Mouse (Mus musculus): ENCODE results near the gene Pcsk2. TPM values are rescaled to one million over a fixed set of nuclear protein-coding genes. Genes with fewer than 3 reads are reported as not detected.

Gene Pcsk2
- 0.03 and 0.06 TPM in 2 replicates for polyA plus RNA-seq (2015; fragmentation: Nextera tagmentation; extraction: Ambion mirVana)

- H3K4me1 ChIP-seq (replicated peaks): no peaks in the 10 kb centered on the region
- H3K4me2 ChIP-seq: peak within 1 kb of the TSS; percentile 53
- no peak for DNase-seq
- H3K9ac ChIP-seq: no peak within 1 kb of the TSS
- WGBS (ENCODE audit: insufficient replicate concordance): 2% methylated on average over 43 of the region's 51 CpGs
- no peaks in the 10 kb centered on the region for H3K36me3 ChIP-seq
- peak; percentile 45; the same call in 1 of the 2 replicates for ATAC-seq (ENCODE audit: low read depth)
- H3K27me3 ChIP-seq: peaks cover 54% of the 10 kb centered on the region
- H3K9me3 ChIP-seq (replicated peaks): no peaks in the 10 kb centered on the region
- H3K27ac ChIP-seq: no peak within 1 kb of the TSS
- peak within 1 kb of the TSS; percentile 35 for H3K4me3 ChIP-seq (replicated peaks)
Measured at GRCm38 (mm10) chr2:143545758-143546246, at the start of gene Pcsk2. Gene Pcsk2 (plus strand): TSS chr2:143546156.

DNA sequence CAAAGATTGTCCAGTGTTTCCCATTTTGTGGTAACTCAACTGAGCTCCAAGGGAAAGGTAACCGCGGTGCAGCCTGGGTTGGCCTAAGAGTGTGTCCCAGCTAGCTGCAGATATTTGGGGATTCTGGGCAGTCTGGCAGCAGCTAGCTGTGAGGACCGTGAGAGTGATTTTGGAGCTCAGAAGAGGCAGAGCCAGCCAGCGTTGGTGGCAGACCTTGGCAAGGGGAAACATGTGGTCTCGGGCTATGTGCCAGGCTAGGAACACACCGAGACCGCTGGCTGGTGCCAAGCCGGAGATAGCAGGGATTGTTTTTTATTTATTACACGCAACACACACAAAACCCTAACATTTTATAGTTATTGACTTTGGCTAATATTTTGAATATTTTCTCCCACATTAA is 45.1 kb upstream of the Pcsk2 start:
- DNase-seq (no peak), ATAC-seq (ENCODE audit: low read depth) (no peak)
- Histone ChIP-seq H3K9me3 (replicated peaks) (no peaks in the 10 kb centered on the region), H3K36me3 (no peaks in the 10 kb centered on the region), H3K4me1 (replicated peaks) (no peaks in the 10 kb centered on the region), H3K4me2 (no peak overlapping the region), H3K27ac (no peak overlapping the region), H3K27me3 (no peaks in the 10 kb centered on the region), H3K9ac (no peak overlapping the region), H3K4me3 (replicated peaks) (no peak overlapping the region)
- WGBS (ENCODE audit: insufficient replicate concordance): 79% methylated on average over 9 of the region's 9 CpGs

GRCm38 (mm10) chr2:143501760-143502159 is 44.2 kb upstream of the Pcsk2 start:
- no peak for ATAC-seq (ENCODE audit: low read depth)
- Histone ChIP-seq H3K4me3 (replicated peaks) (no peak overlapping the region), H3K4me2 (no peak overlapping the region), H3K4me1 (replicated peaks) (no peaks in the 10 kb centered on the region), H3K27me3 (no peaks in the 10 kb centered on the region), H3K27ac (no peak overlapping the region), H3K36me3 (no peaks in the 10 kb centered on the region), H3K9me3 (replicated peaks) (no peaks in the 10 kb centered on the region), H3K9ac (no peak overlapping the region)
- DNase-seq: no peak
- WGBS (ENCODE audit: insufficient replicate concordance): 27% methylated on average over 5 of the region's 5 CpGs

DNA sequence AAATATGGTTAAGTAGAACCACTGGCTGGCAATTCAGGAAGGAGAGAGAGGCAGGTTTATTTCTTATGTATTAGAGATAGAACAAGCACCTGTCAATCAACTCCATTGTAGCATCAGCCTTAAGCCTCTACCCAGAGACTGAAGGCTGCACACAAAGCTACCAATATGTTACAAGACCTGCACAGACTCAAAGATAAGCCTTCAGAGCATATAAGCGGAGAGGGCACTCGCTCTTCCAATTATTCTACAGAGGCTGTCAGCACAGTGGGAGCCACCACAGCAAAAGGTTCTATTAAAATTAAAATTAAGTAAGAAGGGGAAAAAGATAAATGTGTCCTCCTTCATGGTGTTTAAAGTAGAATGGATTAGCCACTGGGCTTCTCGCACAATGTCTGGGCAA is 43.8 kb upstream of the Pcsk2 start:
- Histone ChIP-seq H3K4me1 (replicated peaks) (no peaks in the 10 kb centered on the region), H3K9me3 (replicated peaks) (no peaks in the 10 kb centered on the region), H3K4me2 (no peak overlapping the region), H3K27ac (no peak overlapping the region), H3K9ac (no peak overlapping the region), H3K4me3 (replicated peaks) (no peak overlapping the region), H3K27me3 (no peaks in the 10 kb centered on the region), H3K36me3 (no peaks in the 10 kb centered on the region)
- no peak for DNase-seq
- 69% methylated on average over 3 of the region's 3 CpGs for WGBS (ENCODE audit: insufficient replicate concordance)
- ATAC-seq (ENCODE audit: low read depth): no peak

DNA sequence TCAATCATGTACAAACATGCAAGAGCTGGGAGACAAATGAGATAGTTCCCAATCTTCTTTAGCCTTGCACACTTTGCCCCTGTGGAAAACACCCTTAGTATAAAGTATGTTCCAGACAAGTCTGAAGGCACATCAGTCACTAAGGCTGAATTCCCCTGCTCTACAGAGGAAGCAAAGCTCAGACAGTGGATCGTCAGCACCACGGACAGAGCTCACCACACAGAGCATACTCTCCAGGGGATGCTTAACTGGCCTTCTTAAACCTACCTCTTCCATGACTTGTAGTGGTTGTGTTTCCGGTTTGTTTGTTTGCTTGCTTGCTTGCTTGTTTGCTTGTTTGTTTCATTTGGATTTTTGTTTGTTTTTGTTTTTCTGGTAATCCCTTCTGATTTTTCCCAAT is 9.5 kb upstream of the Pcsk2 start:
- H3K9ac ChIP-seq: no peak overlapping the region
- no peaks in the 10 kb centered on the region for H3K27me3 ChIP-seq
- 12% methylated on average over 3 of the region's 3 CpGs for WGBS (ENCODE audit: insufficient replicate concordance)
- no peak for DNase-seq
- no peak overlapping the region for H3K27ac ChIP-seq
- H3K4me2 ChIP-seq: no peak overlapping the region
- H3K4me3 ChIP-seq (replicated peaks): no peak overlapping the region
- H3K9me3 ChIP-seq (replicated peaks): no peaks in the 10 kb centered on the region
- no peaks in the 10 kb centered on the region for H3K4me1 ChIP-seq (replicated peaks)
- no peaks in the 10 kb centered on the region for H3K36me3 ChIP-seq
- no peak for ATAC-seq (ENCODE audit: low read depth)

GRCm38 (mm10) chr2:143545299-143545751 is 631 bp upstream of the Pcsk2 start:
- H3K4me2 ChIP-seq: peak overlapping the region; percentile 53
- no peak overlapping the region for H3K27ac ChIP-seq
- 1% methylated on average over 7 of the region's 7 CpGs for WGBS (ENCODE audit: insufficient replicate concordance)
- H3K27me3 ChIP-seq: peaks cover 54% of the 10 kb centered on the region
- H3K4me3 ChIP-seq (replicated peaks): peak overlapping the region; percentile 35
- H3K4me1 ChIP-seq (replicated peaks): no peaks in the 10 kb centered on the region
- no peak overlapping the region for H3K9ac ChIP-seq
- no peaks in the 10 kb centered on the region for H3K9me3 ChIP-seq (replicated peaks)
- DNase-seq: no peak
- no peaks in the 10 kb centered on the region for H3K36me3 ChIP-seq
- no peak for ATAC-seq (ENCODE audit: low read depth)

- Histone ChIP-seq H3K36me3 (no peaks in the 10 kb centered on the region), H3K4me3 (replicated peaks) (no peak overlapping the region; the same call in 1 of the 2 replicates), H3K4me2 (peak overlapping the region; percentile 53), H3K9ac (no peak overlapping the region), H3K27me3 (peaks cover 54% of the 10 kb centered on the region), H3K27ac (no peak overlapping the region), H3K9me3 (replicated peaks) (no peaks in the 10 kb centered on the region), H3K4me1 (replicated peaks) (no peaks in the 10 kb centered on the region)
- ATAC-seq (ENCODE audit: low read depth) (no peak), DNase-seq (no peak)
- WGBS (ENCODE audit: insufficient replicate concordance): 3% methylated on average over 33 of the region's 33 CpGs
Measured at GRCm38 (mm10) chr2:143546412-143547211, 656 bp downstream of the Pcsk2 start.

DNA sequence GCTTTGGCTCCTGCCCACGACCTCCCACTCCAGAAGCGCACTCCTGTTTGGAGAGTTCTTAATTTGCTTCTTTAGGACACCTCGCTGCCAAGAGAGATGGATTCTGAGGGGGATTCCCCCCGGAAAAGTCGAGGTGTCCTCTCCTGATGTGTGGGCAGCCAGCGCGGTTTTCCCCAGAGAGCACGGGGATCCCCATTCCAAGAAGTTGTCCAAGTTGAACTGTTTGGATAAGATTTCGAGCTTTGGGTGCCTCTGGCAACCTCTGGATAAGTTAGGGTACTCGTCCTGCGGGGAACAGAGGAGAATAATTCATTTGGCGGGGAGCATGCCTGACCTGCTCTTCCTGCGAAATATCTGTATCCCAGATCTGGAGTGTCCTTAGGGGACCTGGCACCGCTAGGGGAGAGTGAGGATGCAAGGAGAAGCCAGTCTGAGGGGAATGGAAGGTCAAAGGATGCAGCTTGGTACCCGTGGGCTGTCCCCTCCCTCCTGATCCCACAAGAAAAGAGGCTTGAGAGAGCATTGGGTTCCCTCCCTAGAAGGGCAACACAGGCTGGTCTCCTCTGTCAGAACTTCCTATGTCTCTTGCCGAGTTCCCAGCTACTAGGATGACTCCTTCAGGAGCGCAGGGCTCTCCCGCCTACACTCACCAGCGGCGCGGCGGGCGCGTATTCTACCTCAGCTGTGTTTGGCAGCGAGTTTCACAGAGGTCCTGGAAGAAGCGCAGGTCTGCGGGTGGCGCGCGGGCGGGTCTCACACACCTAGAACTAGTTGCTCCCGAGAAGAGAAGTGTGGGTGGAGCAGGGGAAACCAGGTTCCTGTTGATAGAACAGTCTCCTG is 1.5 kb downstream of the Pcsk2 start:
- ATAC-seq (ENCODE audit: low read depth): no peak
- Histone ChIP-seq H3K4me1 (replicated peaks) (no peaks in the 10 kb centered on the region), H3K27ac (no peak overlapping the region), H3K4me2 (no peak overlapping the region), H3K9me3 (replicated peaks) (no peaks in the 10 kb centered on the region), H3K27me3 (peaks cover 54% of the 10 kb centered on the region), H3K9ac (no peak overlapping the region), H3K36me3 (no peaks in the 10 kb centered on the region), H3K4me3 (replicated peaks) (no peak overlapping the region)
- DNase-seq: no peak
- 2% methylated on average over 32 of the region's 32 CpGs for WGBS (ENCODE audit: insufficient replicate concordance)

DNA sequence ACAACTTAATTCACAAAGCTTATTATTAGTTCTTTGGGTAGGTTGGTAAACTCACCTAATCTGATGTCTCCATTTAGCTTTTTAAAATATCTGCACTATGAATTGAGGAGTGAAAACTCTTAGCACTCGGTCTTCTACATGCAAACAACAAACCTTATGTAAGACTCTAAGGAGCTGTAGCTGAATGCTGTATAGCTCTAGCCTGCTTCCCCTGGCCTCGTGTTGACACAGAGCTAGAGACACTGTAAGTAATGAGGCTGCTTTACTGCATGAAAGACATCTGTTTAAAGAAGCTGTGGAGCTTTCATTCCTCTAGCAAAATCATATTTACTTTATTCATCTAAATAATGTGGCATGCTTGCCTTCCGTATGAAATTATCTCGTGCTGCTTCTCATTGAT is 14.4 kb downstream of the Pcsk2 start:
- 52% methylated on average over 4 of the region's 4 CpGs for WGBS (ENCODE audit: insufficient replicate concordance)
- H3K27me3 ChIP-seq: no peaks in the 10 kb centered on the region
- H3K4me3 ChIP-seq (replicated peaks): no peak overlapping the region
- ATAC-seq (ENCODE audit: low read depth) (no peak), DNase-seq (no peak)
- H3K9ac ChIP-seq: no peak overlapping the region
- H3K9me3 ChIP-seq (replicated peaks): peaks cover 4% of the 10 kb centered on the region; the same call in 1 of the 2 replicates
- no peaks in the 10 kb centered on the region for H3K4me1 ChIP-seq (replicated peaks)
- no peak overlapping the region for H3K4me2 ChIP-seq
- no peaks in the 10 kb centered on the region for H3K36me3 ChIP-seq
- H3K27ac ChIP-seq: no peak overlapping the region

- WGBS (ENCODE audit: insufficient replicate concordance): 32% methylated on average over 2 of the region's 2 CpGs
- H3K36me3 ChIP-seq: no peaks in the 10 kb centered on the region
- no peaks in the 10 kb centered on the region for H3K27me3 ChIP-seq
- H3K4me3 ChIP-seq (replicated peaks): no peak overlapping the region
- H3K4me1 ChIP-seq (replicated peaks): no peaks in the 10 kb centered on the region
- DNase-seq (no peak), ATAC-seq (ENCODE audit: low read depth) (no peak)
- H3K9ac ChIP-seq: no peak overlapping the region
- no peak overlapping the region for H3K27ac ChIP-seq
- no peak overlapping the region for H3K4me2 ChIP-seq
- H3K9me3 ChIP-seq (replicated peaks): peaks cover 4% of the 10 kb centered on the region; the same call in 1 of the 2 replicates
Measured at GRCm38 (mm10) chr2:143565062-143565461, 19.1 kb downstream of the Pcsk2 start.

DNA sequence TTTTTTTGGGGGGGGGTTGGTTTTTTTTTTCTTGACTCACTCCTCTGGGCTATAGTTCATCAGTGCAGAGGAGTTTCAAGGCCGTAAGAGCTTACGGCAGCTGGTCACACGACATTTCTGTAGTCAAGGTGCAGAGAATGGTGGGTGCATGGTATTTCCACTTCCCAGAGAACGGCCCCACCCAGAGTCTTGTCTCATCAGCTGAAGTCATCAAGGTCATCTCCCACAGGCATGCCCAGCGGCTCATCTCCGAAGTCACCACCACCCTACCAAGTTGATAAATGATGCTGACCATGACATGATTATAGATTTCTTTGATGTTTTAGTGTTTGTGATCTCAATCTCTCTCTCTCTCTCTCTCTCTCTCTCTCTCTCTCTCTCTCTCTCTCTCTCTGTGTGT is 20.0 kb downstream of the Pcsk2 start:
- ATAC-seq (ENCODE audit: low read depth) (no peak), DNase-seq (no peak)
- no peak overlapping the region for H3K9ac ChIP-seq
- no peak overlapping the region for H3K4me2 ChIP-seq
- H3K9me3 ChIP-seq (replicated peaks): peaks cover 4% of the 10 kb centered on the region; the same call in 1 of the 2 replicates
- no peaks in the 10 kb centered on the region for H3K4me1 ChIP-seq (replicated peaks)
- WGBS (ENCODE audit: insufficient replicate concordance): 76% methylated on average over 6 of the region's 6 CpGs
- H3K27me3 ChIP-seq: no peaks in the 10 kb centered on the region
- no peaks in the 10 kb centered on the region for H3K36me3 ChIP-seq
- no peak overlapping the region for H3K4me3 ChIP-seq (replicated peaks)
- no peak overlapping the region for H3K27ac ChIP-seq

All from liver, embryonic 13.5 days (tissue).